Mouse (Mus musculus) limb, embryonic 14.5 days (tissue): Measurements from ENCODE around the gene Zfyve27. TPM values are rescaled to one million over a fixed set of nuclear protein-coding genes. Genes with fewer than 3 reads are reported as not detected.

Experiments used
- ATAC-seq: fragments of 200-750 bp; cut with Nextera tagmentation; 2 replicates; pipeline ENCODE4 v1.8.0; 2017; ENCODE audit warnings: low read depth, moderate number of reproducible peaks, moderate TSS enrichment; ENCODE audit not compliant: low FRiP score
- DNase-seq: peaks from one replicate; pipeline ENCODE4 v3.0.0-alpha.2; 2015; ENCODE audit warnings: low spot score
- H3K27ac ChIP-seq: fragments of 300-500 bp; sonication (generic); replicated peaks from 2 replicates; pipeline ENCODE4 v1.5.1; 2014; ENCODE audit warnings: low read depth, mild to moderate bottlenecking, low read length, moderate library complexity, mixed read lengths
- H3K27me3 ChIP-seq: fragments of 300-500 bp; sonication (generic); 2 replicates; pipeline ENCODE4 v1.6.1; 2014; ENCODE audit warnings: low read length, mixed read lengths; ENCODE audit not compliant: control insufficient read depth, insufficient read depth
- H3K36me3 ChIP-seq: fragments of 300-500 bp; sonication (generic); 2 replicates; pipeline ENCODE4 v1.6.1; 2014; ENCODE audit warnings: mild to moderate bottlenecking, low read length, moderate library complexity, mixed read lengths; ENCODE audit not compliant: control insufficient read depth, insufficient read depth
- H3K4me1 ChIP-seq: fragments of 300-500 bp; sonication (generic); 2 replicates; pipeline ENCODE4 v1.6.1; 2014; ENCODE audit warnings: antibody characterized with exemption, low read length, mixed read lengths; ENCODE audit not compliant: control insufficient read depth, insufficient read depth
- H3K4me2 ChIP-seq: fragments of 300-500 bp; sonication (generic); replicated peaks from 2 replicates; pipeline ENCODE4 v1.6.1; 2014; ENCODE audit warnings: low read depth, mild to moderate bottlenecking, low read length, moderate library complexity; ENCODE audit not compliant: severe bottlenecking
- H3K4me3 ChIP-seq: fragments of 300-500 bp; sonication (generic); replicated peaks from 2 replicates; pipeline ENCODE4 v1.5.1; 2014; ENCODE audit warnings: low read length
- H3K9ac ChIP-seq: fragments of 300-500 bp; sonication (generic); 2 replicates; pipeline ENCODE4 v1.6.1; 2014; ENCODE audit warnings: mild to moderate bottlenecking, low read depth, low read length, moderate library complexity; ENCODE audit not compliant: severe bottlenecking
- H3K9me3 ChIP-seq: fragments of 300-500 bp; sonication (generic); 2 replicates; pipeline ENCODE4 v1.6.1; 2016; ENCODE audit warnings: low read length; ENCODE audit not compliant: control insufficient read depth
- POLR2A ChIP-seq: fragments of 200-500 bp; IDR thresholded peaks from 2 replicates; pipeline ENCODE4 v1.8.0; 2012; ENCODE audit warnings: inconsistent platforms, mild to moderate bottlenecking, moderate library complexity, borderline replicate concordance; ENCODE audit not compliant: insufficient read depth, insufficient read length; ENCODE audit errors: extremely low read depth
- WGBS: fragments of 180-500 bp; shearing (Covaris S2); extraction: QIAGEN DNeasy Blood & Tissue Kit; methylation state at CpG from one replicate; pipeline ENCODE4 v1.1.7; 2014; 5-methylcytosine and 5-hydroxymethylcytosine counted together
- polyA plus RNA-seq, 2 experiments: library from polyadenylated mRNA; depleted of rRNA in 1 of 2; stranded (reverse) in 1 of 2; unstranded in 1 of 2; fragments of >200 nt; fragmentation: Nextera tagmentation in 1 of 2; extraction: Ambion mirVana in 1 of 2; gene quantifications; 2 replicates each; pipeline versions ENCODE4 v1.2.1 to v1.2.3; 2012 to 2014

Gene Zfyve27
- polyA plus RNA-seq, 2 experiments = 13.1 to 47.4 TPM

GRCm38 (mm10) chr19:42209485-42209884 lies 45.7 kb downstream of the Zfyve27 start:
- no peak for TF ChIP-seq POLR2A
- Histone ChIP-seq H3K27me3 (no peaks in the 10 kb centered on the region; the same call in 1 of the 2 replicates), H3K4me3 (no peak overlapping the region), H3K27ac (no peak overlapping the region), H3K9me3 (no peaks in the 10 kb centered on the region), H3K4me1 (0 out of 2 replicates have a peak, but pooled peaks cover 2% of the 10 kb centered on the region), H3K36me3 (no peaks in the 10 kb centered on the region), H3K9ac (no peak overlapping the region), H3K4me2 (no peak overlapping the region)
- 54% methylated on average over 7 of the region's 7 CpGs for WGBS
- DNase-seq (no peak), ATAC-seq (no peak)

GRCm38 (mm10) chr19:42209976-42210375 lies 46.2 kb downstream of the Zfyve27 start:
- no peak for TF ChIP-seq POLR2A
- Histone ChIP-seq H3K4me1 (no peaks in the 10 kb centered on the region), H3K9me3 (no peaks in the 10 kb centered on the region), H3K9ac (no peak overlapping the region), H3K27ac (no peak overlapping the region), H3K4me2 (no peak overlapping the region), H3K36me3 (no peaks in the 10 kb centered on the region), H3K4me3 (no peak overlapping the region), H3K27me3 (no peaks in the 10 kb centered on the region)
- no peak for ATAC-seq
- DNase-seq = no peak
- 66% methylated on average over 6 of the region's 6 CpGs for WGBS

- no peak overlapping the region for H3K9ac ChIP-seq
- TF ChIP-seq POLR2A = no peak
- no peaks in the 10 kb centered on the region for H3K9me3 ChIP-seq
- ATAC-seq (no peak), DNase-seq (no peak)
- H3K27ac ChIP-seq = no peak overlapping the region
- no peak overlapping the region for H3K4me2 ChIP-seq
- no peak overlapping the region for H3K4me3 ChIP-seq
- 36% methylated on average over 8 of the region's 8 CpGs for WGBS
- H3K4me1 ChIP-seq = no peaks in the 10 kb centered on the region
- H3K27me3 ChIP-seq = no peaks in the 10 kb centered on the region
- H3K36me3 ChIP-seq = no peaks in the 10 kb centered on the region
These were observed 48.2 kb downstream of the Zfyve27 start for GRCm38 (mm10) chr19:42211936-42212335.

GRCm38 (mm10) chr19:42214601-42215000 lies 50.9 kb downstream of the Zfyve27 start:
- H3K36me3 ChIP-seq = no peaks in the 10 kb centered on the region
- H3K4me3 ChIP-seq = no peak overlapping the region
- no peak for DNase-seq
- no peaks in the 10 kb centered on the region for H3K27me3 ChIP-seq
- H3K27ac ChIP-seq = no peak overlapping the region
- TF ChIP-seq POLR2A = no peak
- no peaks in the 10 kb centered on the region for H3K4me1 ChIP-seq
- WGBS = 67% methylated on average over 2 of the region's 2 CpGs
- ATAC-seq = no peak
- no peak overlapping the region for H3K4me2 ChIP-seq
- H3K9ac ChIP-seq = no peak overlapping the region
- H3K9me3 ChIP-seq = no peaks in the 10 kb centered on the region

GRCm38 (mm10) chr19:42216699-42217373 lies 53.1 kb downstream of the Zfyve27 start:
- Histone ChIP-seq H3K4me3 (no peak overlapping the region), H3K27ac (no peak overlapping the region), H3K36me3 (no peaks in the 10 kb centered on the region), H3K27me3 (no peaks in the 10 kb centered on the region), H3K4me2 (no peak overlapping the region), H3K9ac (no peak overlapping the region), H3K4me1 (no peaks in the 10 kb centered on the region), H3K9me3 (no peaks in the 10 kb centered on the region)
- WGBS = 72% methylated on average over 7 of the region's 7 CpGs
- DNase-seq = no peak
- ATAC-seq = no peak
- TF ChIP-seq POLR2A = no peak
